Mouse (Mus musculus) MEL (cell line): ENCODE measurements around the gene Olfr452. TPM values are rescaled to one million over a fixed set of nuclear protein-coding genes. Genes with fewer than 3 reads are reported as not detected.

Experiments
- DNase-seq: peaks from one replicate; pipeline ENCODE4 v3.0.0; 2011; ENCODE audit warnings: low read depth, low spot score
- H3K27ac ChIP-seq: 2 replicates; pipeline ENCODE4 v1.5.1; 2012; ENCODE audit warnings: low read depth, mild to moderate bottlenecking, control low read depth, low read length, moderate library complexity; ENCODE audit not compliant: control insufficient read depth
- H3K27me3 ChIP-seq, 2 experiments: fragments of 150-350 bp in 1 of 2; sonication (generic) in 1 of 2; 2 replicates each; pipeline ENCODE4 v1.6.1; 2012; ENCODE audit warnings: low read length in 2 of 2, mild to moderate bottlenecking in 2 of 2, improper control_type of control experiment in 1 of 2, moderate library complexity in 1 of 2; ENCODE audit not compliant: insufficient read depth in 2 of 2, control insufficient read depth in 1 of 2
- H3K36me3 ChIP-seq, 2 experiments: 2 replicates each; pipeline ENCODE4 v1.6.1; 2012 to 2014; ENCODE audit warnings: low read length in 2 of 2, improper control_type of control experiment in 1 of 2, inconsistent platforms in 1 of 2, mild to moderate bottlenecking in 1 of 2; ENCODE audit not compliant: insufficient read depth in 2 of 2, control insufficient read depth in 1 of 2
- H3K4me1 ChIP-seq, 2 experiments: fragments of 150-350 bp in 1 of 2; sonication (generic) in 1 of 2; 2 replicates each; pipeline ENCODE4 v1.6.1; 2012; ENCODE audit warnings: low read length in 2 of 2, improper control_type of control experiment in 1 of 2, mild to moderate bottlenecking in 1 of 2; ENCODE audit not compliant: insufficient read depth in 2 of 2, control insufficient read depth in 1 of 2
- H3K4me3 ChIP-seq, 2 experiments: fragments of 150-350 bp in 1 of 2; sonication (generic) in 1 of 2; 2 replicates each; pipeline ENCODE4 v1.5.1; 2012; ENCODE audit warnings: low read depth in 2 of 2, low read length in 2 of 2, mild to moderate bottlenecking in 2 of 2, moderate library complexity in 2 of 2, control low read depth in 1 of 2, improper control_type of control experiment in 1 of 2; ENCODE audit not compliant: control insufficient read depth in 1 of 2, insufficient read depth in 1 of 2
- H3K79me2 ChIP-seq: 2 replicates; pipeline ENCODE4 v1.6.1; 2012; ENCODE audit warnings: mild to moderate bottlenecking, low read length, moderate library complexity; ENCODE audit not compliant: control insufficient read depth, poor library complexity, insufficient read depth
- H3K9ac ChIP-seq: 2 replicates; pipeline ENCODE4 v1.6.1; 2012; ENCODE audit warnings: low read depth, mild to moderate bottlenecking, control low read depth, low read length, moderate library complexity; ENCODE audit not compliant: control insufficient read depth, poor library complexity, severe bottlenecking
- H3K9me3 ChIP-seq: fragments of 150-350 bp; sonication (generic); replicated peaks from 2 replicates; pipeline ENCODE4 v1.6.1; 2012; ENCODE audit warnings: mild to moderate bottlenecking, low read length, improper control_type of control experiment, moderate library complexity; ENCODE audit not compliant: insufficient read depth
- BHLHE40 ChIP-seq: IDR thresholded peaks from 2 replicates; pipeline ENCODE4 v1.6.1; 2012; ENCODE audit warnings: low read depth, mild to moderate bottlenecking, inconsistent platforms, low read length, improper control_type of control experiment, borderline replicate concordance
- CTCF ChIP-seq, 3 experiments: IDR thresholded peaks in 2 of 3; conservative IDR thresholded peaks in 1 of 3; 2 replicates each; pipeline ENCODE4 v1.5.1; 2011 to 2012; ENCODE audit warnings: low read length in 3 of 3, low read depth in 2 of 3, mild to moderate bottlenecking in 2 of 3, improper control_type of control experiment in 1 of 3, inconsistent platforms in 1 of 3, mixed read lengths in 1 of 3, moderate library complexity in 1 of 3; ENCODE audit not compliant: control insufficient read depth in 1 of 3, insufficient read depth in 1 of 3, poor library complexity in 1 of 3, severe bottlenecking in 1 of 3
- ELF1 ChIP-seq: IDR thresholded peaks from 2 replicates; pipeline ENCODE4 v1.6.1; 2014; ENCODE audit warnings: low read depth, mild to moderate bottlenecking, inconsistent platforms, low read length, improper control_type of control experiment, moderate library complexity
- HCFC1 ChIP-seq: IDR thresholded peaks from 2 replicates; pipeline ENCODE4 v1.6.1; 2012; ENCODE audit warnings: low read depth, mild to moderate bottlenecking, inconsistent platforms, low read length, improper control_type of control experiment, moderate library complexity
- MAX ChIP-seq: IDR thresholded peaks from 2 replicates; pipeline ENCODE4 v1.6.1; 2011; ENCODE audit warnings: low read length, improper control_type of control experiment
- MEF2A ChIP-seq: IDR thresholded peaks from 2 replicates; pipeline ENCODE4 v1.6.1; 2014; ENCODE audit warnings: low read depth, mild to moderate bottlenecking, inconsistent platforms, low read length, improper control_type of control experiment; ENCODE audit not compliant: poor library complexity, insufficient replicate concordance, severe bottlenecking; ENCODE audit errors: extremely low read depth
- MYB ChIP-seq: IDR thresholded peaks from 2 replicates; pipeline ENCODE4 v1.6.1; 2011; ENCODE audit warnings: mild to moderate bottlenecking, low read depth, low read length, improper control_type of control experiment
- MYC ChIP-seq: IDR thresholded peaks from 2 replicates; pipeline ENCODE4 v1.6.1; 2011; ENCODE audit warnings: low read depth, mild to moderate bottlenecking, low read length, improper control_type of control experiment, moderate library complexity
- NELFE ChIP-seq: IDR thresholded peaks from 2 replicates; pipeline ENCODE4 v1.6.1; 2011; ENCODE audit warnings: low read depth, low read length, improper control_type of control experiment
- NRF1 ChIP-seq: IDR thresholded peaks from 2 replicates; pipeline ENCODE4 v1.6.1; 2014; ENCODE audit warnings: low read depth, mild to moderate bottlenecking, inconsistent platforms, low read length, improper control_type of control experiment, moderate library complexity; ENCODE audit not compliant: poor library complexity, insufficient read depth, severe bottlenecking
- SIN3A ChIP-seq: IDR thresholded peaks from 2 replicates; pipeline ENCODE4 v1.6.1; 2012; ENCODE audit warnings: low read length, improper control_type of control experiment, inconsistent platforms
- SMC3 ChIP-seq: IDR thresholded peaks from 2 replicates; pipeline ENCODE4 v1.6.1; 2011; ENCODE audit warnings: low read depth, low read length, improper control_type of control experiment
- TBP ChIP-seq: IDR thresholded peaks from 2 replicates; pipeline ENCODE4 v1.8.0; 2011; ENCODE audit warnings: low read depth, low read length, improper control_type of control experiment
- USF2 ChIP-seq, 2 experiments: IDR thresholded peaks; 2 replicates each; pipeline ENCODE4 v1.6.1; 2011 to 2012; ENCODE audit warnings: improper control_type of control experiment in 2 of 2, low read length in 2 of 2, borderline replicate concordance in 1 of 2, inconsistent platforms in 1 of 2, low read depth in 1 of 2, mild to moderate bottlenecking in 1 of 2; ENCODE audit not compliant: insufficient read depth in 1 of 2
- ZC3H11A ChIP-seq: IDR thresholded peaks from 2 replicates; pipeline ENCODE4 v1.6.1; 2012; ENCODE audit warnings: low read depth, mild to moderate bottlenecking, inconsistent platforms, low read length, improper control_type of control experiment
- ZNF384 ChIP-seq: IDR thresholded peaks from 2 replicates; pipeline ENCODE4 v1.6.1; 2012; ENCODE audit warnings: low read depth, mild to moderate bottlenecking, inconsistent platforms, low read length, improper control_type of control experiment
- polyA plus RNA-seq, 2 experiments: library from polyadenylated mRNA; stranded (reverse) in 1 of 2; unstranded in 1 of 2; fragments of >175 nt in 1 of 2; fragments of >200 nt in 1 of 2; gene quantifications; 2 replicates each; pipeline versions ENCODE4 v1.2.1 to v1.2.4; 2012; ENCODE audit warnings: low replicate concordance in 2 of 2, low read depth in 1 of 2; ENCODE audit not compliant: insufficient read length in 2 of 2, insufficient read depth in 1 of 2, missing spikeins in 1 of 2
- total RNA-seq: library from RNA; depleted of rRNA; stranded (reverse); fragments of 300-350 nt; gene quantifications from 2 replicates; pipeline ENCODE4 v1.2.3, GENCODE M21; 2012

Olfr452 gene
- total and polyA plus RNA-seq, 3 experiments: not detected

DNA sequence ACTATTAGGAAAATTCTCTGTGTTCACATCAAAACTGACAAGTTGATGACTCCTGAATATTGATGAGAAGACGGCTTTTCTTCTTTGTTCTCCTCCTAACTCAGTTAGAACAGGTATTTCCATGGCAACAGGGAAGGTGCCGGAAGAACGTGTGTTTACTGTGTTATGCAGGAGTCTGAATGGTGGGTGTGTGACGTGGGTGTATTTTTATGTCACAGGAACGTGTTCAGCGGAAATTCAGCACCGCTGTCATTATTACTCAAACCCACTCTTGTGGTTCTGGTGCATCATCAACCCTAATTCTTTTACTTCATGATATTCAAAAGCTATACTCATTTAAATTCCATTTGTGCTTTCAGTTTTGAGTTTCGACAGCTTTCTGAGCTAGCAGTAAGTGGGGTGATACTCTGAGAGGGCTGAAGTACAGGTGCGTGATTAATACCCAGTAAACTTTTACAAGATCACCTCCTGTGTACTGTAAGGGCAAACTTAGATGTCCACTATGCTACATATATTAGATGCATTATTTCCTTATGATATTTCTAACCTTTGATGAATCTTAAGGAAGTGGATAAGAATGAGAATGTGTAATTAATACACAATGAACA, 6.2 kb downstream of the Olfr452 start:
- no peaks in the 10 kb centered on the region for H3K79me2 ChIP-seq
- TF ChIP-seq USF2 (IDR thresholded peaks at IDR 0.05; ENCODE audit: borderline replicate concordance in 1 of 2, insufficient read depth in 1 of 2, low read depth in 1 of 2, low read length in 2 of 2): no peak
- TF ChIP-seq ELF1: no peak
- no peak for TF ChIP-seq NRF1
- no peak for TF ChIP-seq ZC3H11A
- no peak for TF ChIP-seq NELFE
- TF ChIP-seq CTCF (IDR thresholded peaks at IDR 0.05 in 2 of 3, conservative IDR thresholded peaks at IDR 0.05 in 1 of 3; ENCODE audit: control insufficient read depth in 1 of 3, insufficient read depth in 1 of 3, low read depth in 2 of 3, low read length in 3 of 3, poor library complexity in 1 of 3, severe bottlenecking in 1 of 3): no peak
- TF ChIP-seq TBP: no peak
- TF ChIP-seq HCFC1: no peak
- TF ChIP-seq, all 39 proteins: peak for 0
- Histone ChIP-seq H3K27ac (no peak overlapping the region), H3K9ac (no peak overlapping the region), H3K4me3 (no peak overlapping the region), H3K9me3 (no peaks in the 10 kb centered on the region), H3K36me3 (no peaks in the 10 kb centered on the region), H3K27me3 (no peaks in the 10 kb centered on the region), H3K4me1 (no peaks in the 10 kb centered on the region)
- no peak for DNase-seq

DNA sequence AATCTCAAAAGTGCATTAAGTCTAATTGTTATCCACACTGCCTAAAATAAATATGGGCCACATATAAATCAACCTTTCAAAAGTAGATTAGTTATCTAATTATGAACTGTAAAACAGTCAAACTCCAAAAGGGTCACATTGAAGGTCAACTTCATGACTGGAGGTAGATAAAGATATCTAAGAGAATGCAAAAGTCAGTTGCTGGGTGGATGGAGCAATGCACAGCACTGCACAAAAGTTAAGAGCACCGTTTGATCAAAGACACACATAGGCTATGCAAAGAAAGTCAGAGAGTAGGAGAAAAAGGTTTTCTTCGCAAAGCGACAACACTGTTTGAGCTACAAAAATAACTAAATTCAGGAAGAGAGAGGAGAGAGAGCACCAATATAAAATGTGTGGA, 10.1 kb downstream of the Olfr452 start:
- no peak overlapping the region for H3K9ac ChIP-seq
- H3K4me1 ChIP-seq: no peaks in the 10 kb centered on the region
- H3K4me3 ChIP-seq: no peak overlapping the region
- H3K27me3 ChIP-seq: no peaks in the 10 kb centered on the region
- no peaks in the 10 kb centered on the region for H3K36me3 ChIP-seq
- no peak for DNase-seq
- TF ChIP-seq SMC3 (no peak), USF2 (IDR thresholded peaks at IDR 0.05; ENCODE audit: borderline replicate concordance in 1 of 2, insufficient read depth in 1 of 2, low read depth in 1 of 2, low read length in 2 of 2) (no peak), MEF2A (no peak), MAX (no peak), ZNF384 (no peak), ELF1 (no peak), BHLHE40 (no peak), SIN3A (no peak), MYC (no peak), MYB (no peak)
- H3K27ac ChIP-seq: no peak overlapping the region
- H3K9me3 ChIP-seq: no peaks in the 10 kb centered on the region
- H3K79me2 ChIP-seq: no peaks in the 10 kb centered on the region
